Mouse (Mus musculus) hindbrain, embryonic 15.5 days (tissue): ENCODE measurements at regions not wholly inside any gene's neighbourhood (a gene's known extent, or its start where the extent isn't known, plus 50 kb on each side); places are given as distances from the start of the nearest gene placed in this dataset.

ENCODE experiments used
- ATAC-seq: fragments of 200-750 bp; cut with Nextera tagmentation; 2 replicates; pipeline ENCODE4 v1.8.0; 2017; ENCODE audit warnings: low read depth, moderate number of reproducible peaks, moderate TSS enrichment; ENCODE audit not compliant: low FRiP score
- H3K27ac ChIP-seq: fragments of 300-500 bp; sonication (generic); replicated peaks from 2 replicates; pipeline ENCODE4 v1.5.1; 2015; ENCODE audit warnings: mild to moderate bottlenecking, inconsistent platforms
- H3K27me3 ChIP-seq: fragments of 300-500 bp; sonication (generic); 2 replicates; pipeline ENCODE4 v1.6.1; 2015; ENCODE audit warnings: control low read depth, inconsistent platforms
- H3K36me3 ChIP-seq: fragments of 300-500 bp; sonication (generic); 2 replicates; pipeline ENCODE4 v1.6.1; 2015; ENCODE audit warnings: control low read depth, inconsistent platforms
- H3K4me1 ChIP-seq: fragments of 300-500 bp; sonication (generic); replicated peaks from 2 replicates; pipeline ENCODE4 v1.6.1; 2015; ENCODE audit warnings: control low read depth, inconsistent platforms
- H3K4me2 ChIP-seq: fragments of 300-500 bp; sonication (generic); 2 replicates; pipeline ENCODE4 v1.6.1; 2015; ENCODE audit warnings: moderate library complexity, mild to moderate bottlenecking, inconsistent platforms
- H3K4me3 ChIP-seq: fragments of 300-500 bp; sonication (generic); 2 replicates; pipeline ENCODE4 v1.5.1; 2015; ENCODE audit warnings: mild to moderate bottlenecking, inconsistent platforms
- H3K9ac ChIP-seq: fragments of 300-500 bp; sonication (generic); 2 replicates; pipeline ENCODE4 v1.6.1; 2015; ENCODE audit warnings: inconsistent platforms
- H3K9me3 ChIP-seq: fragments of 300-500 bp; sonication (generic); 2 replicates; pipeline ENCODE4 v1.6.1; 2016; ENCODE audit warnings: control low read depth, inconsistent platforms
- whole genome bisulfite sequencing: fragments of 180-500 bp; shearing (Covaris S2); methylation state at CpG from one replicate; pipeline ENCODE4 v1.1.7; 2015; 5-methylcytosine and 5-hydroxymethylcytosine counted together

GRCm38 (mm10) chr16:19834128-19834527 lies 74.1 kb downstream of the B3gnt5 start:
- H3K4me1 ChIP-seq, result no peaks in the 10 kb centered on the region
- WGBS, result 98% methylated on average over 2 of the region's 2 CpGs
- H3K4me3 ChIP-seq, result no peak overlapping the region
- no peak overlapping the region for H3K4me2 ChIP-seq
- H3K9me3 ChIP-seq, result 0 out of 2 replicates have a peak, but pooled peaks cover 6% of the 10 kb centered on the region
- H3K27me3 ChIP-seq, result no peaks in the 10 kb centered on the region
- ATAC-seq, result no peak
- no peak overlapping the region for H3K27ac ChIP-seq
- H3K36me3 ChIP-seq, result no peaks in the 10 kb centered on the region
- H3K9ac ChIP-seq, result no peak overlapping the region

DNA sequence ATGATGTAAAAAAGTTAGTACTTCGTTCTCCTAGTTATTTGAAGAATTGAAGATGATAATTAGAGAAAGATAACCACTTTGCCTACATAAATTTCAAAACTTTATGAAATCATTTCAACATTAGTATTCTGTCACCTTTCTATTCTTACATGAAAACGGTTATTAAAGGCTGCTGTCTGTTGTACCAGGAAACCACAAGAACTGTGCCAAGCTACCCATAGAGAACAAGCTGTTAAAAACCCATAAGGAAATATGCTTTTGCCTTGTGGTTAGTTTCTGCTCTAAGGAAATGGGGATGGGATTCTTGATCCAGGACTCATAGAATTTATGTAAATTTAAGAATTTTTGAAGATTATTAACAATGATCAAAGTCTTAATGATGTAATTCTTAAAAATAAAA lies 74.7 kb downstream of the B3gnt5 start:
- H3K9ac ChIP-seq, result no peak overlapping the region
- H3K36me3 ChIP-seq, result no peaks in the 10 kb centered on the region
- WGBS, result 78% methylated on average over 2 of the region's 2 CpGs
- H3K4me2 ChIP-seq, result no peak overlapping the region
- H3K27me3 ChIP-seq, result no peaks in the 10 kb centered on the region
- no peak overlapping the region for H3K27ac ChIP-seq
- H3K9me3 ChIP-seq, result 0 out of 2 replicates have a peak, but pooled peaks cover 6% of the 10 kb centered on the region
- no peak overlapping the region for H3K4me3 ChIP-seq
- ATAC-seq, result no peak
- no peaks in the 10 kb centered on the region for H3K4me1 ChIP-seq

- Histone ChIP-seq H3K4me2 (no peak overlapping the region), H3K36me3 (no peaks in the 10 kb centered on the region), H3K9ac (no peak overlapping the region), H3K27ac (no peak overlapping the region), H3K4me3 (no peak overlapping the region), H3K4me1 (no peaks in the 10 kb centered on the region), H3K27me3 (no peaks in the 10 kb centered on the region), H3K9me3 (no peaks in the 10 kb centered on the region)
- WGBS, result 64% methylated on average over 1 of the region's 1 CpGs
- no peak for ATAC-seq
Observed at GRCm38 (mm10) chr16:19839831-19840230, 79.8 kb downstream of the B3gnt5 start.

DNA sequence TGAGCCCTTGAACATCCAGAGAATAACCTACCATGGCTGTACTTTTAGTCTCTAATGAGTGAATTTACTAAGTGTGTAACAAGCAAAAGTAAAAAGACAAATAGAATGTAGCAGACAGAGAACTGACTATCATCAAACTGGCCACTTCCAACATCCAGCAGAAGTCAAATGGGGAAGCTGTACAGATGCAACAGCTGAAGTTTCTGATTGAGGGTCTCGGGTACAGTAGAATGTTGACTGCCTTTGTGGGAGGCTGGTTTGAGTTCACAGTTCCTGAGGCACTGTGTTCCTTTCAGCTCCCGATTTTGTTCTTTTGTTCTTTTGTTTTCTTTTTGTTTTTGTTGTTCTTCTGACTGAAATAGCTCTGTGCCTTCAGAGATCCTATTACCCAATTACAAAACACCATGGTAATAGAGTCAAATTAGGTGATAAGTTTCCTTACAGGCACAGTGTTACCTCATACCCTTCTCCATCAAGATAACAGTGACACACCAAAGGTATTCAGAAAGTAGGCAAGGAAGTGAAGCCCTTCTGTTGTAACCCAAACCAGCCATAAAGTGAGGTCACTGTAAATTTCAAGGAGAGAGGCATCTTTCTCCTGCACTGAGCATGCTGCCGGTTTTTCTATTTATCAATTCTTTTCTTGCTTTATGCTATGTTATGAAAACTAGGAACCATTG lies 82.5 kb downstream of the B3gnt5 start:
- Histone ChIP-seq H3K9ac (no peak overlapping the region), H3K4me2 (no peak overlapping the region), H3K9me3 (no peaks in the 10 kb centered on the region), H3K27ac (no peak overlapping the region), H3K36me3 (no peaks in the 10 kb centered on the region), H3K4me3 (no peak overlapping the region), H3K4me1 (no peaks in the 10 kb centered on the region), H3K27me3 (no peaks in the 10 kb centered on the region)
- 65% methylated on average over 3 of the region's 3 CpGs for WGBS
- no peak for ATAC-seq

DNA sequence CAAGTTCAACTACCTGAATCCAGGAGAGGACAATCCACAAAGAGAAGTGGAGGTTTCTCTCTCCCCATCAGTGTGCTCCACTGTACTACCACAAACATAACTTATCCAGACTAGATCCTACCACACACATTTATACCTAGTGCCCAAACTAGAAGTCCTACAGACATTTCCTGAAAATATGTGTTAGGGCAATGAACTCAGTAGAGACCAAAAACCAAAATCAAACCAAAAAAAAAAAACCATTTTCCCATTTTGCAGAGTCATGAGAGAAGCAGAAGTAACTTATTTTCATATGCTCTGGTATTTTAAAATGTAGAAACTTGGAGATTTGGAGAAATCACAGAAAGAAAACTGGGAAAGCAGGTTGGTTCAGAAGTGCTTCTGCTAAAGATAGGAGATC lies 83.7 kb downstream of the B3gnt5 start:
- no peak overlapping the region for H3K4me3 ChIP-seq
- H3K9ac ChIP-seq, result no peak overlapping the region
- H3K4me1 ChIP-seq, result no peaks in the 10 kb centered on the region
- H3K36me3 ChIP-seq, result no peaks in the 10 kb centered on the region
- no peak overlapping the region for H3K4me2 ChIP-seq
- H3K27ac ChIP-seq, result no peak overlapping the region
- no peaks in the 10 kb centered on the region for H3K27me3 ChIP-seq
- H3K9me3 ChIP-seq, result no peaks in the 10 kb centered on the region
- no peak for ATAC-seq

- H3K4me2 ChIP-seq, result no peak overlapping the region
- no peak overlapping the region for H3K4me3 ChIP-seq
- no peak overlapping the region for H3K27ac ChIP-seq
- H3K36me3 ChIP-seq, result no peaks in the 10 kb centered on the region
- H3K4me1 ChIP-seq, result no peaks in the 10 kb centered on the region
- WGBS, result 53% methylated on average over 1 of the region's 1 CpGs
- H3K9ac ChIP-seq, result no peak overlapping the region
- H3K27me3 ChIP-seq, result no peaks in the 10 kb centered on the region
- no peak for ATAC-seq
- H3K9me3 ChIP-seq, result peaks cover 3% of the 10 kb centered on the region; the same call in 1 of the 2 replicates
Observed at GRCm38 (mm10) chr16:19848395-19848794, 88.4 kb downstream of the B3gnt5 start.

GRCm38 (mm10) chr16:19865306-19865705 lies 105.3 kb downstream of the B3gnt5 start:
- Histone ChIP-seq H3K27ac (no peak overlapping the region), H3K9ac (no peak overlapping the region), H3K9me3 (no peaks in the 10 kb centered on the region), H3K27me3 (no peaks in the 10 kb centered on the region), H3K36me3 (no peaks in the 10 kb centered on the region), H3K4me2 (no peak overlapping the region), H3K4me1 (no peaks in the 10 kb centered on the region), H3K4me3 (no peak overlapping the region)
- no peak for ATAC-seq
- WGBS, result 82% methylated on average over 5 of the region's 5 CpGs

- H3K4me3 ChIP-seq, result no peak overlapping the region
- no peak for ATAC-seq
- H3K27ac ChIP-seq, result no peak overlapping the region
- no peaks in the 10 kb centered on the region for H3K9me3 ChIP-seq
- no peak overlapping the region for H3K4me2 ChIP-seq
- H3K4me1 ChIP-seq, result no peaks in the 10 kb centered on the region
- no peaks in the 10 kb centered on the region for H3K36me3 ChIP-seq
- H3K9ac ChIP-seq, result no peak overlapping the region
- H3K27me3 ChIP-seq, result no peaks in the 10 kb centered on the region
Observed at GRCm38 (mm10) chr16:19865931-19866330, 105.9 kb downstream of the B3gnt5 start.

DNA sequence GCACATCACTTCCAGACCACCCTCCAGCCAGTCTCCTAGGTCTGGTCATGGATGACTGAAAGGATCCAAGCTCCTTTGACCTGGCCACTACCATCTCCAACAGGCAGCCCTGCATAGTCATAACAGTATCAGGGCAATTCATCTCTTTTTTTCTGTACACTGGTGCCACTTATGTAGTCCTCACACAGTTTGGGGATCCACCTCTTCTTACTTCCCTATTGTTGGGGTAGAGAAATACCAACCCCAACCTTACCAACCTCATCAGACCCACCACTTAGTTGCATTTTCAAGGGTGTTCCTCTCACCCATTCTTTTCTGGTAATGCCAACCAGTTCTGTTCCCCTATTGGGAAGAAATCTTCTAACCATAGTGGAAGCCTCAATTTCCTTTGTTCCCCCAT lies 109.4 kb downstream of the B3gnt5 start:
- H3K9ac ChIP-seq, result no peak overlapping the region
- no peak overlapping the region for H3K4me3 ChIP-seq
- ATAC-seq, result no peak
- H3K27me3 ChIP-seq, result no peaks in the 10 kb centered on the region
- H3K4me1 ChIP-seq, result no peaks in the 10 kb centered on the region
- H3K36me3 ChIP-seq, result no peaks in the 10 kb centered on the region
- no peaks in the 10 kb centered on the region for H3K9me3 ChIP-seq
- no peak overlapping the region for H3K27ac ChIP-seq
- no peak overlapping the region for H3K4me2 ChIP-seq

DNA sequence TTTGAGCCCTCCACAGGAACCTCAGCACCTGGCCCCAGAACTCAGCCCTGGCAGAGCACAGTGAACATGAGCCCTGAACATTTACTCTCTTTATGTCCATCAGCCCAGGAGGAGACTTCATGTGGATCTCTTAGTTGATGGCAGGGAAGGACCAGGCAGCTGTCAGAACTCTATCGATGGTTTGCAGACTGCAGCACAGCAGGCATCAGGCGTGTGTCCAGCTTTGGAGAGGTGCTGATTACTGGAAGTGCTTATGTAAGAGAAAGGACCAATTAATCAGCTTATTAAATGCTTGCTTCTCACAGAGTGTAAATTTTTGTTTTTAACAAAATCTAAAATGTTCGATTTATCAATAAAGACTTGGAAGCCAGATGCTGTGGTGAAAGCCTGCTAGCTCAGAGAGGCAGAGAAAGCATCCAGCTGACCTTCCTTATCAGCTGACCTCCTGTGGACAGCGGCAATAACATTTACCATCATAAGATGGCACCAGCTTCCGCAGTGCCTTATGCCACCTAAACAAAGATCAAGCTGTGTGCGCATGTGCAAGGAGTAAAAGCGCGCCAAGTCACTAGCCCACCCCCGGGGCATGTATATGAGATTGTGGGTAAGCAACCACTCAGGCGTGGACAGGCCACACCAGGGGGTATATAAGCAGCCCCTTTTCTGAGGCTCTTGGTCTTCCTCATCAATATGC lies 105.8 kb downstream of the Klhl6 start:
- H3K36me3 ChIP-seq, result no peaks in the 10 kb centered on the region
- peak; percentile 48; the same call in 1 of the 2 replicates for ATAC-seq
- peak overlapping the region; percentile 26; the same call in 1 of the 2 replicates for H3K4me2 ChIP-seq
- H3K4me3 ChIP-seq, result no peak overlapping the region
- WGBS, result 50% methylated on average over 10 of the region's 10 CpGs
- no peak overlapping the region for H3K9ac ChIP-seq
- no peaks in the 10 kb centered on the region for H3K27me3 ChIP-seq
- H3K27ac ChIP-seq, result no peak overlapping the region
- no peaks in the 10 kb centered on the region for H3K9me3 ChIP-seq
- no peaks in the 10 kb centered on the region for H3K4me1 ChIP-seq

- Histone ChIP-seq H3K36me3 (no peaks in the 10 kb centered on the region), H3K27ac (no peak overlapping the region), H3K4me3 (no peak overlapping the region), H3K9me3 (no peaks in the 10 kb centered on the region), H3K4me1 (no peaks in the 10 kb centered on the region), H3K4me2 (no peak overlapping the region), H3K9ac (no peak overlapping the region), H3K27me3 (no peaks in the 10 kb centered on the region)
- WGBS, result 92% methylated on average over 3 of the region's 3 CpGs
- ATAC-seq, result no peak
Observed at GRCm38 (mm10) chr16:19882961-19883360, 99.9 kb downstream of the Klhl6 start.

GRCm38 (mm10) chr16:19883776-19884513 lies 98.9 kb downstream of the Klhl6 start:
- H3K9me3 ChIP-seq, result no peaks in the 10 kb centered on the region
- 0 out of 2 replicates have a peak overlapping the region, but pooled peaks have one; percentile 7 for H3K27ac ChIP-seq
- no peaks in the 10 kb centered on the region for H3K4me1 ChIP-seq
- 52% methylated on average over 9 of the region's 9 CpGs for WGBS
- no peaks in the 10 kb centered on the region for H3K27me3 ChIP-seq
- H3K9ac ChIP-seq, result no peak overlapping the region
- no peak overlapping the region for H3K4me3 ChIP-seq
- peak; percentile 78 for ATAC-seq
- H3K4me2 ChIP-seq, result no peak overlapping the region
- H3K36me3 ChIP-seq, result no peaks in the 10 kb centered on the region
